Mouse (Mus musculus) ovary, postnatal 14 days (tissue): ENCODE measurements around the gene Gpd2.

Source experiments
- DNase-seq: peaks from one replicate; pipeline ENCODE4 v3.0.0; 2022; ENCODE audit warnings: low spot score

The Gpd2 gene

DNA sequence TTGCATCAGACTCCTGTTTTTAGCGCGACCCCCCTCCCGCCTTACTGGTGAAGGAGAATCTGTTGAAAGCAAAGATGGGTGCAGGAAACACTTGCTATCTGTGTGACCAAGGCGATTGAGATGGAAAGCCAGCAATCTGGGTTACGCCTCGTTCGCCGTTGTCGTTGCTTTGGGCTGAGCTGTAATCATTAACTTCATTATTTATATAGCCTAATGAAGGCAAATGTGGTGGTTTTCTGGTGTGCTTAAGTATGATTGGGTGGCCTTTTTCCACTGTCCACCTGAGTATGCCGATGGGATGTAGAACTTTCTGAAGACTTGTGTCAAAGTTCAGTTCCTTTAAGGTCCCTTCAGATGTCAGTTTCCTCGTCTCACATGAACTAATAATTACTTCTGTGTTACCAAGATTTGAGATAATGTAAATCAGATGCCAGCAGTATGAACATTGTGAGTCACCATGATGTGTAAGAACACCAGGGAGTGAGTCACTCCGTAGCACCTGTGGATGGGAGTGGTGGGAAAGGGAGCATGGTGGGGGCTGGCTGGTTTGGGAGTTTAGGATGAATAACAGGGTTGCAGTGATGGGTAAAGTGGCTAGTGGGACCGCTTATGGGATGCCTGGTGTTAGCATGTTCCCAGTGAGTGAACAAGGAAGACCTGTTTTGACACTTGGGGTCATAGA lies 14.3 kb downstream of the Gpd2 start:
- no peak for DNase-seq

DNA sequence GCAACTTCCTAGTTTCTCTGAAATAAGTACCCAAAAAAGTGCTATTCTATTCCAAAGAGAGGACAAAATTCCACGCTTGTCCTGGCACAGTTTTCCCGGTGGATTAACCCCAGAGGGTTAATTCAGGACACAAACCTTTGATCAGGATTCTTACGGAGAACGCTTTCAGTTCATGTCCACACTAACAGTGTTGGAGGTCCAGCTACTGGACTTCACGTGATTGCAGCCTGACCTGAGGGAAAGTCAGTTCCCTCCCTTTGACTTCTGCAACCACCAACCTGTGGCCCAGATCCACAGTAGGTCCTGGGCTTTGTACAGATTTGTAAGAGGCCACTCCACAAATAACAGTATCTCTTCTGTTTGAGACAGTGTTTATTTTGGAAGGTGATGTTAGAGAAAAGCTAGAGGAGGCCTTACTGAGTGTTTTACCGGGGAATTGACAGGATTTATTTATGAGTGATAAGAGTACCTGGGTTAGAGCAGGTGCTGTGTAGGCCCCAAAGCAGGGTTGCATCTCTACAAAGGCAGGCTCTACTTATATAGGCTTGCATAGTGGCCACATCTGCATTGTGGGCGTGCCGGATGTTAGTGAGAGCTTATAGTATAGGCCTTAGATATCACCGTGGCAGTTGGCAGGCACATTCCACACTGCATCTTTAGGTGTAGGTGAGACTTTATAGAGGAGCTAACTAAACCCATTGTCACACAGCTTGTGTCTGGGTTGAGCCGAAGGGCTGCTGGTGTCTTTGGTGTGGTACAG lies 15.3 kb downstream of the Gpd2 start:
- DNase-seq, result no peak

DNA sequence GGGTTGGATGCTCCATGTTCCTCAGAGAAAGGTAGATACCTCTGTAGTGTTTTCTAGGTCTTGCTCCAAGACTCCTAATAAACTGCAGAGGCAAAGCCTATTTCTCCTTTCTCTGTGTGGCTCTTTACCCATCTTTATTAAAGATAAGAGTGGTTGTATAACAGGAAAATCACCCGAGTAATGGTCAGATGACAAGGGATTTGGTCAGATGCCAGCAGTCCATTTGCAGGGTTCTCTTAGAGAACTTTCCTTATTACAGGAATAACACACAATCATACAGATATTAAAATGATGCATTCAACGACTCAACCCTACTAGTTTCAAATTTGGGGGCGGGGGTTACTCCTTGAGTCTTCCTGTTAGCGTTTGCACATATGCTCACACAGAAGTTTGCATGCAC lies 16.8 kb downstream of the Gpd2 start:
- DNase-seq, result no peak

DNA sequence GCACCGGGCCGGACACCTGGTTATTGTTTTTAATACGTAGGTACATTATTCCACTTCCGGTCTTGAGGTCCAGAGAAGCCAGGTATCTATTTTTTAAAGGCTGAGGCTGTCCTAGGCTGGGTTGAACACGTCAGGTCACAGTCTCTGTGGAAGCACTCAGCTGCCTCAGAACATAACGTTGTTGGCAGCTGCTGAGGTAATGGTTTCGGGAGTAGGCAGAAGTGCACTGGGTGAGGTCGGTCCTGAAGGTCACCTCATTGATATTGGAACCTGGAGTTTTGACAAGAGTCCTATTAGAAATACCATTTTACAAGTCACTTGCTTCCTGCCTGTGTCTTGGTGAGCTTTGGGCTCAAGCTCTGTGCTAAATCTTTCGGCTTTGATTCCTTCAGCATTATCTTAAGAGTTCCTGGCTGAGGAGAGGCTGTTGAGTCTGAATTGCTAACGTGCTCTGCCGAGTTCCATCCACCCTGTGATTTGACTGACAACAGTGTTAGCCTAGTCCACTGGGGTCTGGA lies 17.8 kb downstream of the Gpd2 start:
- DNase-seq, result no peak

DNA sequence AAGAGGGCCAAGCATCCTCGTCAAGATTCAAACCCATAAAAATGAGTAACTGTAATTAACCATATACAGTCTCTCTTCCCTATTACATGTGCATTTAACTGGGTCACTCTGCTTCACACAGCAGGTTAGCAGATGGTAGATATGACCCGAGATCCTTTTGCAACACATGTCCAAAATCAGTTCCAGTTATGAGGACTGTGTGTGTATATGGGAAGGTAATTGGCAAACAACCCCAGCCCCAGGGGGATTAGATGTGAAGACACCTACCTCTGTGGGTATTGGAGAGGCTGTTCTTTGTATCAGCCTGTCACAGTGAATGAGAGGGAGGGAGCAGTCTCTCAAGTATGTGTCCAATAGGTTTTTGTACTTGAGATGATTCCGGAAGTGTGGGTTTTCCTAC lies 18.4 kb downstream of the Gpd2 start:
- DNase-seq, result no peak

DNA sequence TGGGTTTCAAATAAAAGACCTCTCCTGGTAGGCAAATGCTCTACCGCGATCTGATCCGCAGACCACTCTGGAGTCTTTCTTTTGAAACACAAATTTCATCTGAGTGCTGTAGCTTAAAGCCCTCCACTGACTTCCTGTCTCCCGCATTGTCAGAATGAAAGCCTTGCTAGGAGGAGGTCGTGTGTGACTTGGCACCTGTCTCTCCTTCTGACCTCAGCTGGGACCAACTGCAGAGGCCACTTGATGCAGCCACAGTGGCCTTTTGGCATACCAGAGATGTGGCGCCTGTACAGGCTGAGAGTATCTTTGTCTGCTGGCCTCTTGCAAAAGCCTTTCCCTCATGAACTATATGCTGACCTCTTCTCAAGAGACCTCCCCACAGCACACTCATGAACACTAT lies 19.0 kb downstream of the Gpd2 start:
- DNase-seq, result no peak

DNA sequence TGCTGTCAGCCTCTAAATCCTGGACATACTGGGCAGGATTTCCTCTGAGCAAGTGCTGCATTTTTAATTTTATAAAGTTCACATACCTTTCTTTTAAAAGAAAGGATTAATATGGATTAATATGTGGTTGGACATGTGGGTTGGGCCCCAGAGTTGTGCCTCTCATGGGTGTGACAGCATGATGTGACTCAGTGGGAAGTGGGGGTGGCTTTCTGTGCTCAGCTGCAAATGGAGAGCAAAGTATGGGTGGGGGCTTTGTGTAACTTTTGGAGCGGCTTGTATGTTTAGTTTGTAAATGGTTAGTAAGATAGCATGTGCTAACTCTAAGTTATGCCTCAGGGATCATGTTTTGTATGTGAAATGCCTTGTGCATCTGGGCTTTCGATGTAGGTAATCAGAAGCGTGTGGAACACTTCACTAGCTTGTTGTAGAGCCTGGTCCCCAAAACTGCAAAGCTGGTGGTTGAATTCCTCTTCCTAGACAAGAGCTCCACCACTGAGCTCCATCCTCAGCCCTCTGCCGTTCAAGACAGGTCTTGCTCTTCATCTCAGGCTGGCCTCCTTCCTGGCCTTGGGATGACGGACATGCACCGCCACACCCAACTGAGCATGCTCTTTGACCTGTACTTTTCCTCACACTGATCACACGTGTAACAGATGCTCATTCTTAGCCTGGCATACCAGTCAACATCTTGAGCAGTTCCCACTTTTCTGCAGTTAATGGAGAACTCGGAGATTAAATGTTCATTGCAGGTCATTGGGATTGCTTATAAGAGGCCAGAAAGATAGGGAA lies 24.0 kb downstream of the Gpd2 start:
- DNase-seq, result no peak

DNA sequence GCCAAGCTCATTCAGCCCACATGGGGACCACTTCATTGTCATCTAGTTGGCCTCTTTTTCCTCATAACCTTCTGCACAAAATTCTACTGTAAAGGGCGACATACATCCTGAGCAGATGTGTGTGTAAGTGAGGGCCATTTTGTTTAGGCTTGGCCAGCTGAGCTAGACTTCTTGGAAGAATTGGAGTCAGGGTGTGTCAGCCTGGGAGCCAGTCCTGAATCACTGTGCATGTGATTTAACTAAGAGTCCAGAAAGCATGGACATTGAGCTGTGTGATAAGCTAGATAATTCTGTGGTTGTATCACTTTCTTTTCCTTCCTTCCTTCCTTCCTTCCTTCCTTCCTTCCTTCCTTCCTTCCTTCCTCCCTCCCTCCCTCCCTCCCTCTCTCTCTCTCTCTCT lies 26.0 kb downstream of the Gpd2 start:
- no peak for DNase-seq

DNA sequence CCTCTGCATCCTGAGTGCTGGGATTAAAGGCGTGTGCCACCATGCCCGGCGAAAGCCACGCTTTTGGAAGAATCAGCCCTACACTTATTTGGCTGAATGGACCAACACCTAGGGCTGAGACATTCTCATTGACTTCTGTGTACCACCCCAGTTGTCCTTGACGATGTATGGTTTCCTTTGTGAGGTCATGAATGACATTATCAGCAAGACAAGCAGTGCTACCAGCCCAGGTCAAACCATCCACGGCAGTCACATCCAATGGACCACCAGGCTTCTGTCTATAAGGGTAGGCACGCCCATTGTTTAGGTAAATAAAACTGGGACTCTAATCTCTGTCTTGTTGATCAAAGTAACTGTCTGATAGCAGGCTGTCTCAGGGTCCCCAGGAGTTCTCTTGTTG lies 27.5 kb downstream of the Gpd2 start:
- no peak for DNase-seq

DNA sequence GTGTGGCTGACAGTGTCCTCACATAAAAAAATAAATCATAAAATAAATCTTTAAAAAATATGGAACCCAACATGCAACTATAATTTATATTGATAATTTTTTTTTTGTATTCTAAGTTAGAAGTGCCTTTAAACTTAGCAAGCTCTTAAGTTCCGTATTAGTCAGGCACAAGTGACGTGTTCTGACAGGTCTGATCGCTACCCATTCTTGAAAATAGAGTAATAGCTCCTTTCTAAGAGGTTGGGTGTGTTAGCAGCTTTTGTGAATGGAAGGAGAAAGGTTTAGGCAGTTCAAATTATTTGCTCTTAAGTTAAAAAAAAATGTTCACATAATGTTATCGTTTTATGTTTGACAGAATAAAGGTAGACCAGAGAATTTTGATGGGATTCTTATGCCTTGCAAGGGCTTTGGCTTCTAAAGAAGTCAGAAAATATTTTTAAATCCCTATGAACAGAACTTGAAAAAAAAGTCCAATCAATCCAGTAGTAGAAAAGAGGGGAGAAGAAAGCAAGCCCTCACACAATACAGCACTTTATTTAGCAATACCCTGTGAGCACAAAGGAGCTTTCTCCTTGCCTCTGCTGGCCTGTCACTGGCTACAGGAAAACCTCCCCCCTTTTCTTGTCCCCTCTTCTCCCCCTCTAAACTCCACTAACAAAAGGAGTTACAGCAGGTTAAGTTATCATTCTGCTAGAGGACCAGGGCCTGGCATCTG lies 29.4 kb downstream of the Gpd2 start:
- no peak for DNase-seq

DNA sequence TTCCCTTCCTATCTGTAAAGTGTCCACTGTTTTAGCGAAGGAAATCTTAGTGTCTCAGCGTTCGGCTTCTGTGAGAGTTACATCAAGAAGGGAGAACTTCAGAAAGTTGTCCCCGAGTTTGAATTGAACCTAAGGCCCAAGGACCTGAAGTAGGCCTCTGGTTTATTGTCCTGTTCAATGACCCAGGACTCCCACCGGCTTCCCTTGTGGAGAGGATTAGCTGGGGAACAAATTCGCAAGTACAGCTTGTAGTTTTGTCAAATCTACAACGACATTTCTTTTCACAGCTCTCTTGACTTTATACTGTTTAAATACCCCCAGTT lies 29.9 kb downstream of the Gpd2 start:
- DNase-seq, result no peak

DNA sequence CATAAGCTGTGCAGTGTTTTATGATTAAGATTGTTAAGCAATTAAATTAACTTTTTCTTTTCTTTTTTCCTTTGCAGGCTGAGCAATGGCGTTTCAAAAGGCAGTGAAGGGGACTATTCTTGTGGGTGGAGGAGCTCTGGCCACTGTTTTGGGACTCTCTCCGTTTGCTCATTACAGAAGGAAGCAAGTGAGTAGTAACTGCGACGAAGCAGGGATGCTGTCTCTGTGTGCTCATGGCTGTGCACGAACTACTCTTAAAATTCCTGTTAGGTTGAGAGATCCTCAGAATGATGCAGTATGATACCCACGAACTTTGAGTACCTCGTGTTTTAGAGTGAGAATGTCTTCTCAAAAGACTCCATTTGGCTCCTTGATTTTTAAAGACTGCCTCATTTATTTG lies 30.5 kb downstream of the Gpd2 start:
- no peak for DNase-seq

DNA sequence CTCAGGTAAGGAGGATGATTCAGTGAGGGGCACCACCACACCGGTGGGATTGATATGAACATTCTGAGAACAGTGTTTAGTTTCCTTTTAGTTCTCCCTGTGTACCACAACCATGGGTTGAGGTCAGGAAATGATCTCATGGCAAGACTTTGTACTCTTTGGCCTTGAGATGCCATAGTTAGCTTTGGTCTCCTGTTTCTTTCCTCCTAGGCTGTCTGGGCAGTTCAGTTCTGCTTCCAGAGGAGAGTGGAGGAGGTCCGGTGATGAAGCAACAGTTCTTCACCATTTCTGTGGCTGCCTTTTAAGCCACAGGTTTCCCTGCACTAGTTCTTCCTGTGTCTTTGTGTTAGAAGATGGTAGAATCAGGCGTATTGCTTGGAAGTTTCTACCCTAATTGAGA lies 31.4 kb downstream of the Gpd2 start:
- DNase-seq, result no peak

DNA sequence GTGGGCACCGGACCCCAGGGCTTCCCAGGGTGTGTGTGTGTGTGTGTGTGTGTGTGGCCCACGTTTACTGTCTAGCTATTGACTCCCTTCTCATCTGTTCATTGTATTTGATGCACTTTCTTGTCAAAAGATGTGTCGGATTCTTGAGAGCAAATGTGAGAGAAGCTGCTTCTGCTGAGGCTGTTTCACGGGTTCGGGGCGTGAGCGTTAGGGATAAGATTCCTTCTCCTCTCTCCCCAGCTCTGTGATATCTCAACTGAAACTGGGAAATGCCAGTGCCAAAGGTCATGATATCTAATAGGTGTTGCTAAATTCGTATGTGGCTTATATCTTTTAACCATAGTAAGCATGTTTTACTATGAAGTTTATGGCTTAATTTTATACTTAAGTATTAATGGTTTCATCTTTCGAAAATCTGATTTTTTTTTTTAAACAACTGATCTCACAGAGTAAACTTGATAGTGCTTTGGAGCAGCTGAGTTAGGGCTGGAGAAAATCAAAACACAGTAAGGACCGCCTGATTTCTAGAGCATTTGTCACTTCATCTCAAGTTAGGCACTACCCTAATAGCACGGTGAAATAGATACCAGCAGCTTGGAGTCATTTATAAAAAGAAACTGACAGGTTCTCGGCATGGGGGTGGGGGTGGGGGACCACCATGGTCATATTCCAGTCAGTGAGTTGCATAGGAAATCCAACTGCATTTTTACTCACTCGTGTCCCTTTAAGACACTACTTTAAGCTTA lies 32.4 kb downstream of the Gpd2 start:
- no peak for DNase-seq

DNA sequence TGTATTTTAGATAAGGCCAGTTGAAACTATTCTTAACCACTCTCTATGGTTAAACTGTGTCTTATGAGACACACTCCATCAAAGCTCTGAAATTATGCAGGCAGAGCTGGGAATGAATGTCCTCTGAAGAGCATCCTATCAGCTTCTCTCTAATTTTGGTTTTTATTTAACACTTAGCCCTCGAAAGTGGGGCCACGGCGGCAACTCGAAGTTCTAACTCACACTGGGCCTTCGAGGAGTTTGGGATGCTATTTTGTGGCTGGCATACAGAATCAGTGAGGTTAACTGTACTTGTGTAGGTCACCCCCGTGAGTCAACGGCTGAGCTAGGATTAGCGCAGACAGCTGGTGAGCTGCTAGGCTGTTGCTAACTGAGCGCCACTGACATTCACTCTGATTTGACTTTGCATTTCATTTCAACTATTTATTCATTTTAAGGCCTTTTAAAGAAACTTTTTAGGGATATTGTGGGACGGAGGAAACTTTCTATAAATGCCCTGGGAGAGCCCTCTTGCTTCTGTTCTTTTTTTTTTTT lies 42.8 kb downstream of the Gpd2 start:
- DNase-seq, result no peak

DNA sequence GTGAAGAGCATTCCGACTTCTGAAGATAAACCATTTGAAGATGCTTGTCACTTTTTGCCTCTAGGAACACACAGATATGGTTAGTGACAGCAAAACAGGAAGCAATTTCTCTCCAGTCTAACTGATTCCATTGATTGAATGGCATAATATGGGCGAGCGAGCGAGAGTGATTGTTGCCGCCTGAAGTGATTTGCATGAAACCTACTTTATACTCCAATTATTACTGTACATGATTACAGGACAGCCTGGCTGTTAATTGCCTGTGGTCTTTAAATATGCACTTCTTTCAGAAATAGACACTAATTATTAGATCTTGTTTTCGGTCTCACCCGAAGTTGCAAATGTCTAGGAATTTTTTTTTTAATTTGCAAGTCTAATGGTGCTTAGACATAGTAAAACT lies 46.4 kb downstream of the Gpd2 start:
- no peak for DNase-seq

DNA sequence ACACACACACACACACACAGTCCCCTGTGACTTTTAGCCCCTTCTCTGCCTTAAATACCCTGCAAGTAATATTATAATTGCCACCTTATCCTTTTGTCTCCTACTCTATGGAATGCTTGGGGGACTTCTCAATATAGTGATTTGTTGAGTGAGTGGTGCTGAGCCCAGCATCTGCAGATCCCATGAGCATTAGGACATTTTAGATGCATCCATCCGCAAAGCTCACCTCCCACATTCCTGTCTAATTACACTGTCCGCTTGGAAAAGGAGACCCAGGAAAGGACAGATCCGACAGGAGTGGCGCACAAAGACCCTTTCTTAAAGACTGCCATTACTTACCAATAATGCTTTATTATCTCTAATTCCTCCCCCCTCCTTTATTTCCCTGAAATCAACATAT lies 47.8 kb downstream of the Gpd2 start:
- no peak for DNase-seq

DNA sequence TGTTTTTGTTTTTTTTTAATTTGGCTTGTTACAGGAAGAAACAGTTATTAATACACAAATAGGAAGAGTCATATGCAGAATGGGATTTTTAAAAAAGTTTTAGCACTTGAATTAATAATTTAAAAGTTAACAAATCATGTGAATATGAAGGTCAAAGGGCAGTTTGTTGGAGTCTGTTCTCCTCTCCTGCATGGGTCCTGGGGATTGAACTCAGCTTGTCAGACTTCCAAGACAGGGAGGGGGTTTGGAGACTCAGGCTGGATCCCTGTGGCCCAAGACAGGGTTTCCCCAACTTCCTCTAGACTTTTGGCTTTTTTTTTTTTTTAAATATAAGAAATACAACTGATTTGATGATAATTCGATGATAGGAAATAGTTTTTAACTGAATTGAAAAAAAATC lies 50.6 kb downstream of the Gpd2 start:
- DNase-seq, result no peak

DNA sequence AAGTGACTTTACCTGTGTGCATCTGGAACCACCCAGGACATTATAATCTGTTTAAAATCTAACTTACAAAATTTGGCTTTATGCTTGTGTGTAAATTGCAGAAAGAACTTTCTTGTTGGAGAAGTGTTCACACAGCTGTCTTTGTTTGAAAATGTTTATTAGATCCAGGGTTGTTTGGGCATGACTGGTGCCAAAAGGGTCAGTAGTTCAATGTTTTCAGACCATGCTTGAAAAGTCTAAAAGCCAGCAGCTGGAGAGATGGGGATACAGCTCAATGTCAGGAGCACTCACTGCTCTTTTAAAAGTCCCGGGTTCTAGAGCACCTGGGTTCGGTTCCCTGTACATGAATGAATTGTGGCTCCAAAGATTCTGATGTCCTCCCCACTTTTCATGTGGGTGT lies 56.1 kb downstream of the Gpd2 start:
- no peak for DNase-seq

DNA sequence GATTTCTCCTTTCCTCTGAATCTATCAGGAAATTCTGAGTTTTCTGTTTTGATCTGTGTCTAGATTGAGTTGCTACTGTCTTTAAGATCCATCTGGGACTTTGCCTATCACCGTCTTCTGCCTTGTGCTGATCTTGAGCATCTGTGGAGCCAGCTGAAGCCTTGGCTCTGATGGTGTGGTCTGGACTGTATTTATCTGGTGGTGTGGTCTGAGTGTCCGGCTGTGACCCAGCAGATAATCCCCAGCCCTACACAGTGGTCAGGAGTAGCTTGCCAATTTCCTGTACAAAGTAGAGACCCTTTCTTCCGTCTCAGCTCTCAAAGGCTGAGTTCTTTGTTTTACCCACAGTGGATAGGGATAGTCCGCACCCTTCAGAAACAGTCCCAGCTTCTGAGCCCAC lies 58.6 kb downstream of the Gpd2 start:
- DNase-seq, result no peak

DNA sequence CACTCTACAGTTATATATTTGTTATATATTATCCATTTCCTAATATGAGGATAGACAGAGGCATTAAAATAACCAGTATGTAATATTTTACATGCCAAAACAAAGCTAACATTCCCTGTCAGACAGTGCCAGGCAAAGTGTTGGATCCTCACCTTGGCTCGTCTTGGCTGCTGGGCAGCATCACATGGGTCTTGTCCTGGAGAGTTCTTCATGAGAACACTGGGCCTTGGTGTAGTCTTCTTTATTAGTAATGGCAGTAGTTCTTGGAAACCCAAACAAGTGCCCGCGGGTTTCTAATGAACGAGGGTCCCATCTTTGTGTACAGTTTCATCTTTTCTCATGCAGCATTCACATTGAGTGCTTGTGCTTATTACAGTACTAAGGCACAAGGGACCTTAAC lies 59.8 kb downstream of the Gpd2 start:
- DNase-seq, result no peak

DNA sequence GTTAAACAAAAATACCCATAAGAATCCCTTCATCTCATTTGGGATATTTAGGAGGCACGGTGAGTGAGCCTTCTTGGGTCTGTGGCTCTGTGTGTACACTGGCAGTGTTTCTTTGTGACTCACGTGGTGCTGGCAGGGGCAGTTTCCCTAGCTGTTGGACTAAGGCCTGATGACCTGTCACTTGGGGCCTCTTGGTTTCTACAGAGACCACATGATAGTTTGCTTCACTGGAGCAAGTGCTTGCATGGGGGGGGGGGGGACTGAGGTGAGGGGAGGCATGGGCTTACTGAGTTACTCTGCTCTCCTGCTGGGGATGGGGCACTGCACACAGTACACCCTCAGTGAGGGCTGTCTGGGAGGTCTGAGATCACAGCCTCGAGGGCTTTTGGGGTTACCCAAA lies 64.1 kb downstream of the Gpd2 start:
- no peak for DNase-seq
